Mouse (Mus musculus) heart, embryonic 16.5 days (tissue): ENCODE data around the gene Magea2. TPM values are rescaled to one million over a fixed set of nuclear protein-coding genes. Genes with fewer than 3 reads are reported as not detected.
"Not testable (repeated sequence)": the region's sequence is repeated elsewhere in the genome, so short reads cannot be mapped to it uniquely, and the experiment has no call there.

ENCODE experiments used
- ATAC-seq: fragments of 200-750 bp; cut with Nextera tagmentation; replicated peaks from 2 replicates; pipeline ENCODE4 v1.8.0; 2017; ENCODE audit warnings: moderate number of reproducible peaks; ENCODE audit not compliant: insufficient read depth, low FRiP score; ENCODE audit errors: extremely low read depth
- H3K27ac ChIP-seq: fragments of 300-500 bp; sonication (generic); 2 replicates; pipeline ENCODE4 v1.5.1; 2014; ENCODE audit warnings: mild to moderate bottlenecking, low read length, control low read depth, moderate library complexity
- H3K27me3 ChIP-seq: fragments of 300-500 bp; sonication (generic); 2 replicates; pipeline ENCODE4 v1.6.1; 2014; ENCODE audit warnings: low read length, mixed read lengths; ENCODE audit not compliant: control insufficient read depth, insufficient read depth
- H3K36me3 ChIP-seq: fragments of 300-500 bp; sonication (generic); 2 replicates; pipeline ENCODE4 v1.6.1; 2014; ENCODE audit not compliant: control insufficient read depth, insufficient read depth
- H3K4me1 ChIP-seq: fragments of 300-500 bp; sonication (generic); 2 replicates; pipeline ENCODE4 v1.6.1; 2014; ENCODE audit warnings: low read length, mixed read lengths; ENCODE audit not compliant: control insufficient read depth, insufficient read depth
- H3K4me2 ChIP-seq: fragments of 300-500 bp; sonication (generic); 2 replicates; pipeline ENCODE4 v1.6.1; 2014; ENCODE audit warnings: low read depth, mild to moderate bottlenecking, control low read depth, low read length
- H3K4me3 ChIP-seq: fragments of 300-500 bp; sonication (generic); 2 replicates; pipeline ENCODE4 v1.5.1; 2014; ENCODE audit warnings: mild to moderate bottlenecking, control low read depth, low read length
- H3K9ac ChIP-seq: fragments of 300-500 bp; sonication (generic); 2 replicates; pipeline ENCODE4 v1.6.1; 2014; ENCODE audit warnings: low read length, control low read depth
- H3K9me3 ChIP-seq: fragments of 300-500 bp; sonication (generic); replicated peaks from 2 replicates; pipeline ENCODE4 v1.6.1; 2016; ENCODE audit warnings: low read length; ENCODE audit not compliant: control insufficient read depth
- WGBS: fragments of 180-500 bp; shearing (Covaris S2); extraction: QIAGEN DNeasy Blood & Tissue Kit; methylation state at CpG from one replicate; pipeline ENCODE4 v1.1.7; 2014; 5-methylcytosine and 5-hydroxymethylcytosine counted together
- polyA plus RNA-seq: library from polyadenylated mRNA; unstranded; fragments of >200 nt; fragmentation: Nextera tagmentation; extraction: Ambion mirVana; gene quantifications from 2 replicates; pipeline ENCODE4 v1.2.1, GENCODE M21; 2015

Magea2 gene
- not detected in 2 replicates for polyA plus RNA-seq

GRCm38 (mm10) chrX:155093566-155093965, at the start of gene Magea2:
Gene Magea2 (minus strand): TSS chrX:155093666.
- not testable (repeated sequence) for H3K4me3 ChIP-seq, H3K4me2 ChIP-seq, H3K4me1 ChIP-seq, H3K36me3 ChIP-seq, H3K27ac ChIP-seq, H3K9me3 ChIP-seq, H3K27me3 ChIP-seq, H3K9ac ChIP-seq, ATAC-seq
- 76% methylated on average over 2 of the region's 4 CpGs for WGBS

GRCm38 (mm10) chrX:155128312-155128711, 34.8 kb upstream of the Magea2 start, which contains the start of gene Cldn34b2:
Gene Cldn34b2 (minus strand): TSS chrX:155128412.
- ATAC-seq, H3K27ac ChIP-seq, H3K36me3 ChIP-seq, H3K9ac ChIP-seq, H3K4me2 ChIP-seq, H3K4me1 ChIP-seq, H3K27me3 ChIP-seq, H3K9me3 ChIP-seq, H3K4me3 ChIP-seq: not testable (repeated sequence)
- 65% methylated on average over 3 of the region's 3 CpGs for WGBS

GRCm38 (mm10) chrX:155098024-155098423, 4.6 kb upstream of the Magea2 start:
- Histone ChIP-seq H3K4me3 (no peak overlapping the region), H3K27ac (no peak overlapping the region), H3K9ac (no peak overlapping the region), H3K9me3 (no peaks in the 10 kb centered on the region; the same call in 1 of the 2 replicates), H3K4me2 (no peak overlapping the region), H3K27me3 (no peaks in the 10 kb centered on the region), H3K4me1 (no peaks in the 10 kb centered on the region), H3K36me3 (no peaks in the 10 kb centered on the region)
- no peak for ATAC-seq

GRCm38 (mm10) chrX:155089693-155090092, 3.8 kb downstream of the Magea2 start, which contains the start of gene Magea1:
Gene Magea1 (minus strand): TSS chrX:155089793.
- H3K27ac ChIP-seq, H3K4me2 ChIP-seq, ATAC-seq, H3K9ac ChIP-seq, H3K4me1 ChIP-seq, H3K27me3 ChIP-seq, H3K36me3 ChIP-seq, H3K9me3 ChIP-seq, H3K4me3 ChIP-seq: not testable (repeated sequence)
- WGBS = 100% methylated on average over 1 of the region's 2 CpGs

GRCm38 (mm10) chrX:155063045-155063444, 30.4 kb downstream of the Magea2 start, which contains the start of gene Magea5:
Gene Magea5 (minus strand): TSS chrX:155063145.
- not testable (repeated sequence) for H3K9ac ChIP-seq, ATAC-seq, H3K4me2 ChIP-seq, H3K4me1 ChIP-seq, H3K27me3 ChIP-seq, H3K27ac ChIP-seq, H3K4me3 ChIP-seq, H3K36me3 ChIP-seq, H3K9me3 ChIP-seq
- WGBS = 84% methylated on average over 13 of the region's 16 CpGs

GRCm38 (mm10) chrX:154995750-154996149, 97.7 kb downstream of the Magea2 start, which contains the start of gene Magea8:
Gene Magea8 (minus strand): TSS chrX:154995850.
- not testable (repeated sequence) for H3K27me3 ChIP-seq, H3K4me3 ChIP-seq, H3K4me1 ChIP-seq, H3K4me2 ChIP-seq, H3K9ac ChIP-seq, ATAC-seq, H3K9me3 ChIP-seq, H3K27ac ChIP-seq, H3K36me3 ChIP-seq
- 90% methylated on average over 9 of the region's 11 CpGs for WGBS

Other genes with a start within 250 kb of the Magea2 start
- gene Cldn34b1, start 203.4 kb downstream of the Magea2 start, polyA plus RNA-seq = not detected in 2 replicates
- gene Magea6, start 157.7 kb downstream of the Magea2 start, polyA plus RNA-seq = not detected in 2 replicates
- gene Magea3, start 144.2 kb downstream of the Magea2 start, polyA plus RNA-seq = not detected in 2 replicates
- gene Magea8, start 97.8 kb downstream of the Magea2 start, polyA plus RNA-seq = not detected in 2 replicates
- not detected in 2 replicates for gene Magea5, start 30.5 kb downstream of the Magea2 start, polyA plus RNA-seq
- not detected in 2 replicates for gene Magea1, start 3.9 kb downstream of the Magea2 start, polyA plus RNA-seq
- not detected in 2 replicates for gene Cldn34b2, start 34.7 kb upstream of the Magea2 start, polyA plus RNA-seq
- gene Sat1, start 122.8 kb upstream of the Magea2 start, polyA plus RNA-seq = 118 and 124 TPM in 2 replicates
- gene Acot9, start 168.8 kb upstream of the Magea2 start, polyA plus RNA-seq = 42.0 and 42.5 TPM in 2 replicates
- gene Prdx4, start 247.1 kb upstream of the Magea2 start, polyA plus RNA-seq = 203 and 217 TPM in 2 replicates